Comparison of ENCODE assay signal across 8 mouse cellular contexts in genomic region chr1:143739361-143740350, GRCm38 (mm10). TPM values are rescaled to one million over a fixed set of nuclear protein-coding genes. Genes with fewer than 3 reads are reported as not detected.
DNase-seq lines count a peak whose midpoint lies in the region; ATAC-seq and TF ChIP-seq lines count a peak whose summit lies in the region.

No protein-coding gene starts in this region.

- TF ChIP-seq CTCF in C2C12 (IDR thresholded peaks at IDR 0.05; ENCODE audit: control insufficient read depth, insufficient read depth, insufficient read length), result no peak
- no peak for TF ChIP-seq CTCF in kidney, postnatal 0 days (IDR thresholded peaks at IDR 0.05; ENCODE audit: low read depth)

- peak overlapping the region; percentile 87 for H3K4me2 ChIP-seq in heart, embryonic 12.5 days
- peak overlapping the region; percentile 86 for H3K4me2 ChIP-seq in kidney, postnatal 0 days (ENCODE audit: low read length)
- H3K4me2 ChIP-seq in liver, embryonic 11.5 days, result peak overlapping the region; percentile 72
- H3K4me2 ChIP-seq in stomach, embryonic 14.5 days (replicated peaks; ENCODE audit: low read depth, low read length), result peak overlapping the region; percentile 56

- H3K79me3 ChIP-seq in C2C12 (ENCODE audit: low read depth), result peaks cover 6% of the 10 kb centered on the region

- no peaks in the 10 kb centered on the region for H3K27me3 ChIP-seq in C2C12 (ENCODE audit: control insufficient read depth, insufficient read depth, insufficient read length)
- H3K27me3 ChIP-seq in heart, embryonic 12.5 days (replicated peaks), result no peaks in the 10 kb centered on the region
- H3K27me3 ChIP-seq in kidney, postnatal 0 days (ENCODE audit: insufficient read depth, low read length), result no peaks in the 10 kb centered on the region
- no peaks in the 10 kb centered on the region for H3K27me3 ChIP-seq in liver, embryonic 11.5 days (replicated peaks; ENCODE audit: control insufficient read depth, insufficient read depth, low read length)
- H3K27me3 ChIP-seq in stomach, embryonic 14.5 days (ENCODE audit: control insufficient read depth, insufficient read depth, low read length), result no peaks in the 10 kb centered on the region

- peak overlapping the region; percentile 66 for H3ac ChIP-seq in C2C12 (ENCODE audit: control insufficient read depth, insufficient read length, low read depth)

- peaks cover 12% of the 10 kb centered on the region for H3K36me3 ChIP-seq in C2C12 (ENCODE audit: control insufficient read depth, insufficient read depth)
- peaks cover 28% of the 10 kb centered on the region for H3K36me3 ChIP-seq in heart, embryonic 12.5 days
- H3K36me3 ChIP-seq in kidney, postnatal 0 days (ENCODE audit: insufficient read depth, low read length), result peaks cover 11% of the 10 kb centered on the region; the same call in 1 of the 2 replicates
- peaks cover 5% of the 10 kb centered on the region; the same call in 1 of the 2 replicates for H3K36me3 ChIP-seq in liver, embryonic 11.5 days (ENCODE audit: control insufficient read depth, insufficient read depth, low read length)
- H3K36me3 ChIP-seq in stomach, embryonic 14.5 days (ENCODE audit: control insufficient read depth, insufficient read depth, low read length), result peaks cover 10% of the 10 kb centered on the region; the same call in 1 of the 2 replicates

- ATAC-seq in erythroid progenitor cell, adult 5-6 weeks (replicated peaks; ENCODE audit: low FRiP score, poor library complexity, severe bottlenecking), result peak; percentile 90
- peak; percentile 93 for ATAC-seq in heart, embryonic 12.5 days (ENCODE audit: insufficient number of reproducible peaks, low FRiP score)
- peak; percentile 95 for ATAC-seq in kidney, postnatal 0 days (replicated peaks; ENCODE audit: low FRiP score, low read depth)
- ATAC-seq in liver, embryonic 11.5 days (replicated peaks; ENCODE audit: low FRiP score), result peak; percentile 88
- ATAC-seq in stomach, embryonic 14.5 days (ENCODE audit: insufficient number of reproducible peaks, insufficient read depth, low FRiP score, low read depth), result peak; percentile 94

- no peaks in the 10 kb centered on the region for H3K9me3 ChIP-seq in heart, embryonic 12.5 days (replicated peaks)
- H3K9me3 ChIP-seq in kidney, postnatal 0 days (replicated peaks; ENCODE audit: low read length), result no peaks in the 10 kb centered on the region
- H3K9me3 ChIP-seq in liver, embryonic 11.5 days (ENCODE audit: control insufficient read depth, low read length), result no peaks in the 10 kb centered on the region
- H3K9me3 ChIP-seq in stomach, embryonic 14.5 days (ENCODE audit: control insufficient read depth, low read depth, low read length), result no peaks in the 10 kb centered on the region

- peak overlapping the region; percentile 54 for H3K4me3 ChIP-seq in C2C12 (ENCODE audit: insufficient read depth, poor library complexity, severe bottlenecking)
- H3K4me3 ChIP-seq in heart, embryonic 12.5 days, result peak overlapping the region; percentile 74
- peak overlapping the region; percentile 60 for H3K4me3 ChIP-seq in kidney, postnatal 0 days (replicated peaks; ENCODE audit: low read depth, low read length)
- H3K4me3 ChIP-seq in liver, embryonic 11.5 days (ENCODE audit: low read depth, low read length), result peak overlapping the region; percentile 84
- peak overlapping the region; percentile 65 for H3K4me3 ChIP-seq in stomach, embryonic 14.5 days (ENCODE audit: low read depth, low read length)

- peaks cover 7% of the 10 kb centered on the region for H3K79me2 ChIP-seq in C2C12 (ENCODE audit: control insufficient read depth, insufficient read depth)

- H3K27ac ChIP-seq in heart, embryonic 12.5 days (ENCODE audit: poor library complexity, severe bottlenecking), result peak overlapping the region; percentile 81
- H3K27ac ChIP-seq in kidney, postnatal 0 days, result peak overlapping the region; percentile 81
- H3K27ac ChIP-seq in liver, embryonic 11.5 days (ENCODE audit: low read depth, low read length), result peak overlapping the region; percentile 82
- H3K27ac ChIP-seq in stomach, embryonic 14.5 days (ENCODE audit: low read length), result peak overlapping the region; percentile 71; the same call in 1 of the 2 replicates

- H3K9ac ChIP-seq in heart, embryonic 12.5 days, result peak overlapping the region; percentile 89
- peak overlapping the region; percentile 66 for H3K9ac ChIP-seq in kidney, postnatal 0 days (ENCODE audit: low read depth, low read length)
- H3K9ac ChIP-seq in liver, embryonic 11.5 days (ENCODE audit: low read depth, low read length), result peak overlapping the region; percentile 81
- H3K9ac ChIP-seq in stomach, embryonic 14.5 days (replicated peaks; ENCODE audit: low read depth, low read length), result peak overlapping the region; percentile 64

- H3K4me1 ChIP-seq in heart, embryonic 12.5 days (replicated peaks), result peaks cover 3% of the 10 kb centered on the region; the same call in 1 of the 2 replicates
- H3K4me1 ChIP-seq in kidney, postnatal 0 days (replicated peaks; ENCODE audit: insufficient read depth, low read length), result 0 out of 2 replicates have a peak, but pooled peaks cover 3% of the 10 kb centered on the region
- H3K4me1 ChIP-seq in liver, embryonic 11.5 days (replicated peaks; ENCODE audit: control insufficient read depth, insufficient read depth, low read length), result no peaks in the 10 kb centered on the region; the same call in 1 of the 2 replicates
- H3K4me1 ChIP-seq in stomach, embryonic 14.5 days (ENCODE audit: control insufficient read depth, insufficient read depth, low read length), result no peaks in the 10 kb centered on the region

- DNase-seq in brain, embryonic 18.5 days (ENCODE audit: low read depth, low spot score), result peak; percentile 82
- DNase-seq in kidney, postnatal 0 days (ENCODE audit: low spot score), result peak; percentile 84
- DNase-seq in liver, embryonic 11.5 days (ENCODE audit: low spot score), result peak; percentile 89
- DNase-seq in naive thymus-derived CD4-positive, alpha-beta T cell, adult 2 months (ENCODE audit: low read depth), result peak; percentile 92

- 4% methylated on average over 70 of the region's 71 CpGs for WGBS in heart, embryonic 12.5 days
- WGBS in kidney, postnatal 0 days, result under 1% methylated on average over 70 of the region's 71 CpGs
- under 1% methylated on average over 60 of the region's 71 CpGs for WGBS in liver, embryonic 11.5 days
- under 1% methylated on average over 69 of the region's 71 CpGs for WGBS in stomach, embryonic 14.5 days

TF ChIP-seq in C2C12, 6 proteins besides CTCF, POLR2A, EP300 and RAD21:
- TF ChIP-seq MYOD1 (IDR thresholded peaks at IDR 0.05; ENCODE audit: control insufficient read depth, insufficient read length, low read depth) (no peak), MAX (IDR thresholded peaks at IDR 0.05) (peak; percentile 72), FOSL1 (IDR thresholded peaks at IDR 0.05; ENCODE audit: insufficient read depth, low read length, poor library complexity, severe bottlenecking) (no peak), CEBPB (IDR thresholded peaks at IDR 0.05; ENCODE audit: low read depth) (no peak), USF1 (IDR thresholded peaks at IDR 0.05; ENCODE audit: low read depth) (peak; percentile 98), MYOG (IDR thresholded peaks at IDR 0.05; ENCODE audit: control insufficient read depth, extremely low read depth, insufficient read length) (no peak)
TF ChIP-seq in C2C12: peak in this region for 2.

RNA-seq across cellular contexts. Expression of gene Glrx2, which starts 23.5 kb away (rescaled TPM):
- 63.7 TPM for polyA plus RNA-seq in C2C12 (2012; fragmentation: generic; extraction: Trizol)
- total RNA-seq in erythroid progenitor cell, adult 5-6 weeks (2015; ENCODE audit: low replicate concordance), result 16.3 and 28.5 TPM in 2 replicates
- 8.2 and 19.1 TPM in 2 replicates for total RNA-seq in erythroid progenitor cell, adult 5-6 weeks (2017; ENCODE audit: low replicate concordance)
- 98.0 and 98.7 TPM in 2 replicates for polyA plus RNA-seq in heart, embryonic 12.5 days (2016; fragmentation: Nextera tagmentation; extraction: Ambion mirVana)
- 113 and 121 TPM in 2 replicates for polyA plus RNA-seq in kidney, postnatal 0 days (2015; fragmentation: Nextera tagmentation; extraction: Ambion mirVana)
- polyA plus RNA-seq in liver, embryonic 11.5 days (2014; fragmentation: Nextera tagmentation; extraction: Ambion mirVana), result 72.9 and 79.5 TPM in 2 replicates
- polyA plus RNA-seq in stomach, embryonic 14.5 days (2014; fragmentation: Nextera tagmentation; extraction: Ambion mirVana), result 73.2 and 77.6 TPM in 2 replicates

RNA-seq across cellular contexts. Expression of gene Cdc73, which starts 37.0 kb away (rescaled TPM):
- polyA plus RNA-seq in C2C12 (2012; fragmentation: generic; extraction: Trizol), result 17.4 TPM
- total RNA-seq in erythroid progenitor cell, adult 5-6 weeks (2015; ENCODE audit: low replicate concordance), result 20.1 and 38.9 TPM in 2 replicates
- 29.4 and 30.2 TPM in 2 replicates for total RNA-seq in erythroid progenitor cell, adult 5-6 weeks (2017; ENCODE audit: low replicate concordance)
- 29.3 and 29.5 TPM in 2 replicates for polyA plus RNA-seq in heart, embryonic 12.5 days (2016; fragmentation: Nextera tagmentation; extraction: Ambion mirVana)
- polyA plus RNA-seq in kidney, postnatal 0 days (2015; fragmentation: Nextera tagmentation; extraction: Ambion mirVana), result 20.4 TPM in 2 replicates
- 15.9 and 18.7 TPM in 2 replicates for polyA plus RNA-seq in liver, embryonic 11.5 days (2014; fragmentation: Nextera tagmentation; extraction: Ambion mirVana)
- polyA plus RNA-seq in stomach, embryonic 14.5 days (2014; fragmentation: Nextera tagmentation; extraction: Ambion mirVana), result 20.3 and 23.9 TPM in 2 replicates

RNA-seq across cellular contexts. Expression of gene Trove2, which starts 37.2 kb away (rescaled TPM):
- polyA plus RNA-seq in C2C12 (2012; fragmentation: generic; extraction: Trizol), result 3.0 TPM
- total RNA-seq in erythroid progenitor cell, adult 5-6 weeks (2015; ENCODE audit: low replicate concordance), result 0.72 TPM in 1 of 2 replicates, not detected in the other
- 0.51 TPM in 1 of 2 replicates, not detected in the other for total RNA-seq in erythroid progenitor cell, adult 5-6 weeks (2017; ENCODE audit: low replicate concordance)
- 20.7 and 21.5 TPM in 2 replicates for polyA plus RNA-seq in heart, embryonic 12.5 days (2016; fragmentation: Nextera tagmentation; extraction: Ambion mirVana)
- 12.4 and 14.1 TPM in 2 replicates for polyA plus RNA-seq in kidney, postnatal 0 days (2015; fragmentation: Nextera tagmentation; extraction: Ambion mirVana)
- polyA plus RNA-seq in liver, embryonic 11.5 days (2014; fragmentation: Nextera tagmentation; extraction: Ambion mirVana), result 7.7 and 8.4 TPM in 2 replicates
- 20.8 and 20.9 TPM in 2 replicates for polyA plus RNA-seq in stomach, embryonic 14.5 days (2014; fragmentation: Nextera tagmentation; extraction: Ambion mirVana)

RNA-seq across cellular contexts. Expression of gene Uchl5, which starts 37.4 kb away (rescaled TPM):
- polyA plus RNA-seq in C2C12 (2012; fragmentation: generic; extraction: Trizol), result 23.4 TPM
- total RNA-seq in erythroid progenitor cell, adult 5-6 weeks (2015; ENCODE audit: low replicate concordance), result 50.5 and 64.1 TPM in 2 replicates
- 42.4 and 126 TPM in 2 replicates for total RNA-seq in erythroid progenitor cell, adult 5-6 weeks (2017; ENCODE audit: low replicate concordance)
- polyA plus RNA-seq in heart, embryonic 12.5 days (2016; fragmentation: Nextera tagmentation; extraction: Ambion mirVana), result 63.7 and 70.4 TPM in 2 replicates
- 71.6 and 77.5 TPM in 2 replicates for polyA plus RNA-seq in kidney, postnatal 0 days (2015; fragmentation: Nextera tagmentation; extraction: Ambion mirVana)
- 141 and 150 TPM in 2 replicates for polyA plus RNA-seq in liver, embryonic 11.5 days (2014; fragmentation: Nextera tagmentation; extraction: Ambion mirVana)
- 64.6 and 71.4 TPM in 2 replicates for polyA plus RNA-seq in stomach, embryonic 14.5 days (2014; fragmentation: Nextera tagmentation; extraction: Ambion mirVana)

Comparison
In these comparisons a context has a peak if more than half of its experiments do, and no peak if none do; other contexts are left out.
1. Peak in every context shown above with its lines: DNase-seq, ATAC-seq, H3K4me3 ChIP-seq and H3K27ac ChIP-seq.